Mouse (Mus musculus) brain, embryonic 14.5 days (tissue): Measurements from ENCODE around the gene Taf7l.

ENCODE experiments used
- CTCF ChIP-seq: fragments of 200-500 bp; IDR thresholded peaks from 2 replicates; pipeline ENCODE4 v1.5.1; 2012; ENCODE audit warnings: inconsistent platforms, mild to moderate bottlenecking, moderate library complexity, borderline replicate concordance; ENCODE audit not compliant: insufficient read depth, insufficient read length; ENCODE audit errors: extremely low read depth
- POLR2A ChIP-seq: fragments of 200-500 bp; IDR thresholded peaks from 2 replicates; pipeline ENCODE4 v1.6.1; 2012; ENCODE audit warnings: mild to moderate bottlenecking, inconsistent platforms, borderline replicate concordance; ENCODE audit not compliant: poor library complexity, insufficient read depth, insufficient read length, severe bottlenecking; ENCODE audit errors: extremely low read depth

GRCm38 (mm10) chrX:134500651-134501050 is 24.4 kb upstream of the Taf7l start:
- TF ChIP-seq POLR2A (no peak), CTCF (no peak)
